Mouse (Mus musculus) activated CD4-positive, CD25-positive, alpha-beta regulatory T cell, adult 9 weeks (primary cell): Measurements from ENCODE around the gene Igsf11. TPM values are rescaled to one million over a fixed set of nuclear protein-coding genes. Genes with fewer than 3 reads are reported as not detected.

Experiments
- polyA plus RNA-seq: library from polyadenylated mRNA; unstranded; fragments of 100-300 nt; shearing (Covaris generic); gene quantifications from one replicate; pipeline ENCODE4 v1.2.1, GENCODE M21; 2017

Igsf11 gene
- polyA plus RNA-seq = not detected

DNA sequence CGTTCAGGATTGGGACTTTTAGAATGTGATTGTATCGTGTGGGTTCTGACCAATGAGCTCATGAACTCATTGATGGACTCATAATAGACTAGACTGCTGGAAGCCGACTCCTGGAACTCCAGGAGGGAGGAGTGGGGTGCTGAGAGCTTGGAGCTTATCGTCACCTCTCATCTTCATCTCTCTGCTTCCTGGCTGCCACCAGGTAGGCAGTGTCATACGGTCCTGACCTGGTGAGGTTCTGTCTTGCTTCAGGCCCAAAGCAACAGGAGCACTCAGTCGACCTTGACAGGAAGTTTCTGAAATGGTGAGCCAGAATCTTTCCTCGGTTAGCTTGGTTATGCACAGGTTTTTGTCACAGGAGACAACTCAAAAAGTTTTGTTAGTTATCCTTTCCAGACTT lies at the start of gene Igsf11:
TSS of gene Igsf11 (plus strand) at position 301 of the 400 bp plus-strand sequence.

Other genes with a start within 250 kb of the Igsf11 start
- gene Arhgap31, start 179.4 kb upstream of the Igsf11 start, polyA plus RNA-seq = 53.2 TPM
- 6.3 TPM for gene B4galt4, start 150.4 kb upstream of the Igsf11 start, polyA plus RNA-seq
- not detected for gene Upk1b, start 92.3 kb upstream of the Igsf11 start, polyA plus RNA-seq
- not detected for gene 4930435E12Rik, start 63.9 kb upstream of the Igsf11 start, polyA plus RNA-seq